Mouse (Mus musculus) embryonic facial prominence, embryonic 10.5 days (tissue): ENCODE data around the gene Ubxn6. TPM values are rescaled to one million over a fixed set of nuclear protein-coding genes. Genes with fewer than 3 reads are reported as not detected.
A peak's percentile ranks its signal among the peaks of the same experiment; 100 is the strongest.

ENCODE experiments used
- DNase-seq: peaks from one replicate; pipeline ENCODE4 v3.0.0-alpha.2; 2017; ENCODE audit warnings: low spot score
- H3K27ac ChIP-seq: fragments of 300-500 bp; sonication (generic); replicated peaks from 2 replicates; pipeline ENCODE4 v1.5.1; 2016; ENCODE audit warnings: mild to moderate bottlenecking
- H3K27me3 ChIP-seq: fragments of 300-500 bp; sonication (generic); replicated peaks from 2 replicates; pipeline ENCODE4 v1.6.1; 2016; ENCODE audit warnings: low read depth, mild to moderate bottlenecking; ENCODE audit not compliant: poor library complexity, severe bottlenecking
- H3K36me3 ChIP-seq: fragments of 300-500 bp; sonication (generic); replicated peaks from 2 replicates; pipeline ENCODE4 v1.6.1; 2016; ENCODE audit warnings: mild to moderate bottlenecking, moderate library complexity
- H3K4me1 ChIP-seq: fragments of 300-500 bp; sonication (generic); 2 replicates; pipeline ENCODE4 v1.6.1; 2016
- H3K4me3 ChIP-seq: fragments of 300-500 bp; sonication (generic); 2 replicates; pipeline ENCODE4 v1.5.1; 2016; ENCODE audit warnings: mild to moderate bottlenecking, moderate library complexity
- H3K9me3 ChIP-seq: fragments of 300-500 bp; sonication (generic); 2 replicates; pipeline ENCODE4 v1.6.1; 2016; ENCODE audit warnings: mild to moderate bottlenecking
- WGBS: fragments of 180-500 bp; shearing (Covaris S2); methylation state at CpG from one replicate; pipeline ENCODE4 v1.1.7; 2016; 5-methylcytosine and 5-hydroxymethylcytosine counted together
- polyA plus RNA-seq: library from polyadenylated mRNA; unstranded; fragments of >200 nt; fragmentation: Nextera tagmentation; extraction: Ambion mirVana; gene quantifications from 2 replicates; pipeline ENCODE4 v1.2.1, GENCODE M21; 2016

Gene Ubxn6
- polyA plus RNA-seq, 1 experiment from 2014 or later, result 36.8 TPM

DNA sequence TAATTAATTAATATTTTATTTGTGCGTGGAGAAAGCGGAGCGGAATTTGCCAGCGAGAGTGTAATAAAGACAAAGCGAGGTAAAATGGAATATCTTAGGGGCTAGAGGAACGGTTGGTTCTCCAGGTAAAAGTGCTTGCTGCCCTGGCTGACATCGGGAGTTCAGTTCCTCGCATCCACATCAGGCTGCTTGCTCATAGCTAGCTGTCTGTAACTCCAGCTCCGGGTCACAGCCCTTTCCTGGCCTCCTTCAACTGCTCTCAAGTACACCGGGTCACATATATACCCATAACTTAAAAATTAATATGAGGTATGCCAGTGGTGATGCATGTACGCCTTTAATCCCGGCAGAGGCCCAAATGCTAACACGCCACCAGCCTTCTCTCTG is 37.9 kb downstream of the Ubxn6 start:
- 39% methylated on average over 13 of the region's 13 CpGs for WGBS
- no peaks in the 10 kb centered on the region for H3K27me3 ChIP-seq

DNA sequence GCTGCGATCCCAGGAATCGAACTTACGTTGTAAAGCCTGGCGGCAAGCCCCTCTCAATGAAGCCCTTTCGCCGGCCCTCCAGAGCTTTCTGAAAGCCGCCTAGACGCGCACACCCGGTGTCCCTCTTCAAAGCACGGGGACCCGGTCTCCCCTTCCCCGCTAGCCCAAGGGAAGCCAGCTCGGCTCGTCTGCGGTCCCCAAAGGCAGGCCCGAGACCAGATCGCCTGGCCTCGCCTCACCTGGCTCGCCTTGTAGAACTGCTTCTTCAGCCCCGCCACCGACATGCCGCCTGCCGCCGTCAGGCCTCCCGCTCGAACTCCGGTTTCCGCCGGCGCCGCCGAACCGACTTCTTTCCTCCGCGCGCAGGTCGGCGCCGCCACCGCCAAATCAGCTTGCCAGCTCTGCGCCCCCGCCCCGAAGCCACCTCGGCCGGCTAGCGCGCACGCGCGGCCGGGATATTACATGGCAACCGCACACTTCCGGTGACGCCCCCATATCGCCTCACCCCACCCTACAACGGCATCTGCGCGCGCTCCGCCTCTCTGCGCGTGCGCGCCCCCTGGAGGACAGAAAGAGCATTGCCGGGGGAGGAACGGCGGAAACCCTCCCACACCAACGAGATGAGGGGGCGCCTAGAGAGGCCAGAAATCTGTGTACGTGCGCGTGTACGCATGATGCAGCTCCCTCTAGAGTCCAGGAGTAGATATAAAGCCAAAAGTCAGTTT is 38.5 kb downstream of the Ubxn6 start, which contains the start of gene Sh3gl1:
Sh3gl1 (minus strand) TSS at position 460 of the 725 bp plus-strand sequence.
- peak within 1 kb of the TSS; percentile 81 for H3K4me3 ChIP-seq
- no peaks in the 10 kb centered on the region for H3K9me3 ChIP-seq
- no peaks in the 10 kb centered on the region for H3K27me3 ChIP-seq
- peaks cover 40% of the 10 kb centered on the region for H3K4me1 ChIP-seq
- H3K36me3 ChIP-seq, result peaks cover 36% of the 10 kb centered on the region
- peak within 1 kb of the TSS; percentile 95 for H3K27ac ChIP-seq
- under 1% methylated on average over 74 of the region's 74 CpGs for WGBS
- peak; percentile 99 for DNase-seq

More for the DNA sequence above, 37.9 kb downstream of the Ubxn6 start:
- Histone ChIP-seq H3K27ac (peak overlapping the region; percentile 95), H3K9me3 (no peaks in the 10 kb centered on the region), H3K4me3 (peak overlapping the region; percentile 81), H3K36me3 (peaks cover 32% of the 10 kb centered on the region), H3K4me1 (peaks cover 46% of the 10 kb centered on the region)
- no peak for DNase-seq

GRCm38 (mm10) chr17:56035216-56035615 is 39.6 kb downstream of the Ubxn6 start:
- no peaks in the 10 kb centered on the region for H3K9me3 ChIP-seq
- peaks cover 33% of the 10 kb centered on the region for H3K4me1 ChIP-seq
- DNase-seq, result no peak
- peaks cover 47% of the 10 kb centered on the region for H3K36me3 ChIP-seq
- no peaks in the 10 kb centered on the region for H3K27me3 ChIP-seq
- peak overlapping the region; percentile 81 for H3K4me3 ChIP-seq
- no peak overlapping the region for H3K27ac ChIP-seq
- 82% methylated on average over 4 of the region's 4 CpGs for WGBS

- H3K9me3 ChIP-seq, result no peaks in the 10 kb centered on the region
- H3K27me3 ChIP-seq, result no peaks in the 10 kb centered on the region
- H3K4me1 ChIP-seq, result peaks cover 33% of the 10 kb centered on the region
- H3K36me3 ChIP-seq, result peaks cover 53% of the 10 kb centered on the region
- no peak for DNase-seq
- 91% methylated on average over 6 of the region's 6 CpGs for WGBS
- H3K4me3 ChIP-seq, result peak overlapping the region; percentile 81; the same call in 1 of the 2 replicates
- H3K27ac ChIP-seq, result no peak overlapping the region
These were observed 40.1 kb downstream of the Ubxn6 start for GRCm38 (mm10) chr17:56034726-56035100.

GRCm38 (mm10) chr17:56034040-56034725 is 40.6 kb downstream of the Ubxn6 start:
- WGBS, result 92% methylated on average over 7 of the region's 7 CpGs
- Histone ChIP-seq H3K27me3 (no peaks in the 10 kb centered on the region), H3K27ac (no peak overlapping the region), H3K4me1 (peaks cover 33% of the 10 kb centered on the region), H3K36me3 (peaks cover 58% of the 10 kb centered on the region), H3K4me3 (peak overlapping the region; percentile 81; the same call in 1 of the 2 replicates), H3K9me3 (no peaks in the 10 kb centered on the region)
- no peak for DNase-seq

DNA sequence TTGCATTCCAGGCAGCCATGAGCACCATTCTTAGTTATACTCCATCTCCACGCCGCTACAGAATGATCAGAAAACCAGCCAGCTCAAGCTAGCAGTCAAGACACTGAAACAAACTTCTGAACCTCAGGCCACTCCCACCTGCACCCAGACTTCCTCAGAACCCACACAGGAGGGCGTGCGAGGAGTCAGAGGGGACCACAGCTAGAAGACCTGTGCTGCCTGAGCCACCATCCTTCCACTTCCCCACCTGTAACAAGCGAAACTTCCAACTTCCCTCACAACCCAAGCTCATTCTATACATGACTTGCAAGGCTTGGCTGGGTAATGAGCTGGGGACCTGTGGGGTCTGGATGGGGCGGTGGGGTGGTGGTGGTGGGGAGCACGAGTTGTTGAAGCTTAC is 42.0 kb downstream of the Ubxn6 start:
- Histone ChIP-seq H3K36me3 (peaks cover 71% of the 10 kb centered on the region), H3K4me1 (peaks cover 33% of the 10 kb centered on the region), H3K27ac (no peak overlapping the region), H3K27me3 (no peaks in the 10 kb centered on the region), H3K4me3 (no peak overlapping the region), H3K9me3 (no peaks in the 10 kb centered on the region)
- 81% methylated on average over 7 of the region's 7 CpGs for WGBS
- DNase-seq, result no peak

GRCm38 (mm10) chr17:56032127-56032733 is 42.6 kb downstream of the Ubxn6 start:
- H3K27me3 ChIP-seq, result no peaks in the 10 kb centered on the region
- H3K4me1 ChIP-seq, result peaks cover 33% of the 10 kb centered on the region
- H3K9me3 ChIP-seq, result no peaks in the 10 kb centered on the region
- WGBS, result 79% methylated on average over 6 of the region's 6 CpGs
- no peak overlapping the region for H3K27ac ChIP-seq
- no peak for DNase-seq
- H3K36me3 ChIP-seq, result peaks cover 77% of the 10 kb centered on the region
- no peak overlapping the region for H3K4me3 ChIP-seq

DNA sequence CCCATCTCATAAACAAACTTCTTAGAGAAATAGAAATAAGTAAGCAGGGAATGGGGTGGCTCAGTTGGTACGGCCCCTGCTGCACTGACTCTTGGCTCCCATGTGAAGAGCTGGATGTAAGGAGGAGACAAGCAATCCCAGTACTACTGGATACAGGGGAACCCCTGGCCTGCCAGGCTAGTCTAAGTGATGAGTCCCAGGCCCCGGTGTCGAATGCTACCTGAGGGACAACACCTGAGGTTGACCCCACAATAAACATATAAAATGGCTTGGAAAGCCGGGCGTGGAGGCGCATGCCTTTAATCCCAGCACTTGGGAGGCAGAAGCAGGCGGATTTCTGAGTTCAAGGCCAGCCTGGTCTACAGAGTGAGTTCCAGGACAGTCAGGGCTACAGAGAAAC is 43.4 kb downstream of the Ubxn6 start:
- Histone ChIP-seq H3K27ac (no peak overlapping the region), H3K27me3 (no peaks in the 10 kb centered on the region), H3K4me1 (peaks cover 34% of the 10 kb centered on the region), H3K4me3 (no peak overlapping the region), H3K9me3 (no peaks in the 10 kb centered on the region), H3K36me3 (peaks cover 85% of the 10 kb centered on the region)
- no peak for DNase-seq
- 93% methylated on average over 7 of the region's 7 CpGs for WGBS

DNA sequence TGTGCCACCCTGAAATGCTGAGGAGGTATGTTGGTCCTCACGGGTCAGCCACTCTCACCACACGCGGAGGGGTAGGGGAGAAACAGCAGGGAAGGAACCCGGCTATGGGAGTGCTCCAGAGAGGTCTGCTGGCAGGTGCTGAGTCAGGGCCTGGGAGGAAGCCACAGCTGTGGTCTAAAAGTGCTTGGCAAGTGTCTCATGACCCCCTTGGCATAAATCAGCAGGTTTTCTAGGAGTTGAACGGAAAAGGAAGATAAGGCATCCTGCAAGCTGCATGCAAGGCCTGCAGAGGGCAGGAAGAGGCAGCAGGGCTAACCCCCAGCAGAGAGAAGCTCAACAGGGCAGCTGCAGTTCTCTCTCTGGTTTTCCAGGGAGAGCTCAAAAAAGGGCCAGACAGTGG is 43.9 kb downstream of the Ubxn6 start:
- peaks cover 34% of the 10 kb centered on the region for H3K4me1 ChIP-seq
- H3K36me3 ChIP-seq, result peaks cover 90% of the 10 kb centered on the region
- no peak overlapping the region for H3K4me3 ChIP-seq
- H3K27me3 ChIP-seq, result no peaks in the 10 kb centered on the region
- WGBS, result 77% methylated on average over 5 of the region's 5 CpGs
- no peak overlapping the region for H3K27ac ChIP-seq
- DNase-seq, result no peak
- H3K9me3 ChIP-seq, result no peaks in the 10 kb centered on the region

GRCm38 (mm10) chr17:56030238-56030870 is 44.5 kb downstream of the Ubxn6 start:
- H3K27me3 ChIP-seq, result no peaks in the 10 kb centered on the region

GRCm38 (mm10) chr17:56027801-56028441 is 46.9 kb downstream of the Ubxn6 start:
- Histone ChIP-seq H3K4me3 (no peak overlapping the region), H3K36me3 (peaks cover 95% of the 10 kb centered on the region), H3K27me3 (no peaks in the 10 kb centered on the region), H3K4me1 (peaks cover 19% of the 10 kb centered on the region; the same call in 1 of the 2 replicates), H3K9me3 (no peaks in the 10 kb centered on the region), H3K27ac (no peak overlapping the region)
- DNase-seq, result no peak
- 91% methylated on average over 5 of the region's 5 CpGs for WGBS

More at GRCm38 (mm10) chr17:56030238-56030870, 44.5 kb downstream of the Ubxn6 start:
- Histone ChIP-seq H3K36me3 (peaks cover 92% of the 10 kb centered on the region), H3K27ac (no peak overlapping the region), H3K4me3 (no peak overlapping the region), H3K9me3 (no peaks in the 10 kb centered on the region), H3K4me1 (peaks cover 30% of the 10 kb centered on the region)
- DNase-seq, result no peak
- 94% methylated on average over 9 of the region's 9 CpGs for WGBS

DNA sequence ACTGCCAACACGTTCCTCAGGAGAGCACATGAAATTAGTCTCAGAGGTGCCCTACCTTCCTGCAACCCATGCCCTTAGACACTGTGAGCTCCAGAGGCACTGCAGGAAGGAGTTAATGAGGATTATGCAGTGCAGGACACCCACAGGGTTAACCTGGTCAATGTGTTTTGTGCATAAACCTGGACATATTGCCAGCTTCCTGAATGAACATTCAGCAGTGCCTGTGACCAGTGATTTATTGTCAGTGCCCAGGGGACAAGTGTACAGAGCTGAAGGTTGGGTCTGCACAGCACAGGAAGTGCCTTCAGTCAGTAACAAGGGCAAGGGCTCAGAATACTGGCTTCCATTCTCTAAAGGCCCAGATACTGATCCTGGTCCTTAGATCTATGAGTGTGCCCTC is 47.9 kb downstream of the Ubxn6 start:
- WGBS, result 75% methylated on average over 1 of the region's 1 CpGs
- DNase-seq, result no peak
- H3K36me3 ChIP-seq, result peaks cover 95% of the 10 kb centered on the region

More for the DNA sequence above, 47.9 kb downstream of the Ubxn6 start:
- Histone ChIP-seq H3K9me3 (no peaks in the 10 kb centered on the region), H3K27ac (no peak overlapping the region), H3K4me1 (peaks cover 23% of the 10 kb centered on the region; the same call in 1 of the 2 replicates), H3K27me3 (no peaks in the 10 kb centered on the region), H3K4me3 (no peak overlapping the region)
